Mouse (Mus musculus): ENCODE data around the gene Hbq1a.
A peak's percentile ranks its signal among the peaks of the same experiment; 100 is the strongest.
"Not testable (repeated sequence)": the region's sequence is repeated elsewhere in the genome, so short reads cannot be mapped to it uniquely, and the experiment has no call there.

Hbq1a gene

GRCm38 (mm10) chr11:32299865-32300264 is at the start of gene Hbq1a:
Gene Hbq1a, plus strand, starts transcription at chr11:32300069.
- DNase-seq (ENCODE audit: low read depth in 2 of 2, low spot score in 2 of 2) = peak; percentile 22 to 35

GRCm38 (mm10) chr11:32250880-32251763 is 48.7 kb upstream of the Hbq1a start:
- DNase-seq (ENCODE audit: low read depth in 2 of 2, low spot score in 2 of 2) = no peak

- DNase-seq (ENCODE audit: low read depth in 2 of 2, low spot score in 2 of 2) = no peak
Observed at GRCm38 (mm10) chr11:32253121-32253520, 46.7 kb upstream of the Hbq1a start.

GRCm38 (mm10) chr11:32256146-32256545 is 43.7 kb upstream of the Hbq1a start:
- DNase-seq (ENCODE audit: low read depth in 2 of 2, low spot score in 2 of 2) = no peak

- no peak for DNase-seq (ENCODE audit: low read depth in 2 of 2, low spot score in 2 of 2)
Observed at GRCm38 (mm10) chr11:32256566-32256965, 43.3 kb upstream of the Hbq1a start.

GRCm38 (mm10) chr11:32262674-32263415 is 37.0 kb upstream of the Hbq1a start:
- no peak for DNase-seq (ENCODE audit: low read depth in 2 of 2, low spot score in 2 of 2)

- DNase-seq (ENCODE audit: low read depth in 2 of 2, low spot score in 2 of 2) = no peak
Observed at GRCm38 (mm10) chr11:32265117-32265738, 34.6 kb upstream of the Hbq1a start.

GRCm38 (mm10) chr11:32266194-32266593 is 33.7 kb upstream of the Hbq1a start:
- no peak for DNase-seq (ENCODE audit: low read depth in 2 of 2, low spot score in 2 of 2)

GRCm38 (mm10) chr11:32266776-32267175 is 33.1 kb upstream of the Hbq1a start:
- DNase-seq (ENCODE audit: low read depth in 2 of 2, low spot score in 2 of 2) = no peak

- DNase-seq (ENCODE audit: low read depth in 2 of 2, low spot score in 2 of 2) = peak; percentile 93 to 94
Observed at GRCm38 (mm10) chr11:32267188-32267884, 32.5 kb upstream of the Hbq1a start, which contains the start of gene Nprl3. Gene Nprl3, minus strand, starts transcription at chr11:32267707.

GRCm38 (mm10) chr11:32267964-32268363 is 31.9 kb upstream of the Hbq1a start:
- DNase-seq (ENCODE audit: low read depth in 2 of 2, low spot score in 2 of 2) = peak in 1 of 2 experiments; percentile 1

GRCm38 (mm10) chr11:32268952-32269351 is 30.9 kb upstream of the Hbq1a start:
- no peak for DNase-seq (ENCODE audit: low read depth in 2 of 2, low spot score in 2 of 2)

- peak in 1 of 2 experiments; percentile 6 for DNase-seq (ENCODE audit: low read depth in 2 of 2, low spot score in 2 of 2)
Observed at GRCm38 (mm10) chr11:32271178-32271577, 28.7 kb upstream of the Hbq1a start.

- DNase-seq (ENCODE audit: low read depth in 2 of 2, low spot score in 2 of 2) = no peak
Observed at GRCm38 (mm10) chr11:32276347-32276746, 23.5 kb upstream of the Hbq1a start, which contains the start of gene Hba-x. Gene Hba-x, plus strand, starts transcription at chr11:32276400.

GRCm38 (mm10) chr11:32277736-32278457 is 22.0 kb upstream of the Hbq1a start:
- DNase-seq (ENCODE audit: low read depth in 2 of 2, low spot score in 2 of 2) = no peak

GRCm38 (mm10) chr11:32278458-32278957 is 21.4 kb upstream of the Hbq1a start:
- DNase-seq (ENCODE audit: low read depth in 2 of 2, low spot score in 2 of 2) = no peak

- DNase-seq (ENCODE audit: low read depth in 2 of 2, low spot score in 2 of 2) = no peak
Observed at GRCm38 (mm10) chr11:32280646-32281045, 19.2 kb upstream of the Hbq1a start.

- DNase-seq (ENCODE audit: low read depth in 2 of 2, low spot score in 2 of 2) = no peak
Observed at GRCm38 (mm10) chr11:32281416-32282144, 18.3 kb upstream of the Hbq1a start.

GRCm38 (mm10) chr11:32283091-32283777 is 16.6 kb upstream of the Hbq1a start, which contains the start of gene Hba-a1:
Gene Hba-a1, plus strand, starts transcription at chr11:32283511.
- DNase-seq (ENCODE audit: low read depth in 2 of 2, low spot score in 2 of 2) = not testable (repeated sequence)

All from CD8-positive naive resting alpha-beta T cell, adult 2 months (primary cell).